Mouse (Mus musculus) cerebellum, adult 11-12 months (tissue): ENCODE data around the gene Cbx1.

Source experiments
- DNase-seq: peaks from one replicate; pipeline ENCODE4 v3.0.0; 2022

The Cbx1 gene

GRCm38 (mm10) chr11:96816979-96817378, 28.1 kb downstream of the Cbx1 start:
- DNase-seq: no peak

- no peak for DNase-seq
These were observed 29.3 kb downstream of the Cbx1 start for GRCm38 (mm10) chr11:96818128-96818710.

DNA sequence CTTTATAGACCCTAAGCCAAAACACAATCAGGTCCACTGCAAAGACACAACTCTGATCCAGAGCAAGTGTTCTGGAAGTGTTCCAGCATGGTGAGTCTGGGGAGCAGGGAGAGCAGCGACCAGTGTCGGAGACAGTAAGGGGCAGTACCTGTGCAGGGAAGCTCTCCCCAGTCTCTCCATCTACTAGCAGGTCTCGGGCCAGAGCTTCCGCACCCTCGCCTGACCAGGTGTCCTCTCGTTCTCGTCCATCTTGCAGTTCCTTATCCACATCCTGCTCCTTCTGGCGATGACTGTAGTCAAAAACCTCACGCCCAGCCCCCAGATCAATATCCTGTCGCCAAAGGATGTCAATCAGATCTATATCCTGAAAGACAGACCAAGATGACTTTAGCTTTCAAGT, 33.0 kb downstream of the Cbx1 start:
- peak; percentile 44 for DNase-seq

DNA sequence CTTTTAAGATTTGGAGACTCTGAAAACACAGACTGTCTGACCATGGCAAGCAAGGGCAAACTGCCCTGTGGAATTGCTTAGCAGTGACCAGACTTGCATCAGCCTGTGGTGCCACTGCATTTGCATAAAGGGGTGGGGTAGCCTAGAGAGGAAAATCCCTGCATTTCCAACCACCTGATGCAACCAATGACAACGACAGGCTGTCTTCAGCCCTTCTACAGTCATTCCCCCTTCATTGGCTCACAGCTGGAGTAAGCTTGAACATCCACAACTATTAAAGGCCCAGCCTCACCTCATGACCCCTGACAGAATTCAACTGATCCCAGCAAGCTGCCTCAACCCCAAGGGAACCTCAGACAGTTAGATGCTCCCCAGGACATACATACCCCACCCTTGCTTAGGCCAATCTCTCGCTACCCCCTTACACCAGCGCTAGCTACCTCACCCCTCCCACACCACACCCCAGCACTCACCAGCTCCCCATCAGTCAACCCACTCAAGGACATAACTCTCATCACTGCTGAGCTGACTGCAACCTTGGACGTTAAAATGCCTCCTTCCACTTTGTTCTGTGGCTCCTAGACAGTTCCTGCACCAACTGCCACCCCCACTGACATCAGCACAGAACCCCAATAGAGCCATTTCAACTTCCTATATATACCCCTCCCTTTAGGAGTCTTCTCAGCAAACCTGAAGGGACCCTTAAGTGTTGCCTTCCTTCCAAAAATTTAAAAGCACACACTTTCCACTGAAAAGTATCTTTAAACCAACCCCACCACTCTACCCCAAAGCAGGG, 33.9 kb downstream of the Cbx1 start:
- DNase-seq: peak; percentile 44

GRCm38 (mm10) chr11:96823471-96823837, 34.5 kb downstream of the Cbx1 start:
- DNase-seq: peak; percentile 77

DNA sequence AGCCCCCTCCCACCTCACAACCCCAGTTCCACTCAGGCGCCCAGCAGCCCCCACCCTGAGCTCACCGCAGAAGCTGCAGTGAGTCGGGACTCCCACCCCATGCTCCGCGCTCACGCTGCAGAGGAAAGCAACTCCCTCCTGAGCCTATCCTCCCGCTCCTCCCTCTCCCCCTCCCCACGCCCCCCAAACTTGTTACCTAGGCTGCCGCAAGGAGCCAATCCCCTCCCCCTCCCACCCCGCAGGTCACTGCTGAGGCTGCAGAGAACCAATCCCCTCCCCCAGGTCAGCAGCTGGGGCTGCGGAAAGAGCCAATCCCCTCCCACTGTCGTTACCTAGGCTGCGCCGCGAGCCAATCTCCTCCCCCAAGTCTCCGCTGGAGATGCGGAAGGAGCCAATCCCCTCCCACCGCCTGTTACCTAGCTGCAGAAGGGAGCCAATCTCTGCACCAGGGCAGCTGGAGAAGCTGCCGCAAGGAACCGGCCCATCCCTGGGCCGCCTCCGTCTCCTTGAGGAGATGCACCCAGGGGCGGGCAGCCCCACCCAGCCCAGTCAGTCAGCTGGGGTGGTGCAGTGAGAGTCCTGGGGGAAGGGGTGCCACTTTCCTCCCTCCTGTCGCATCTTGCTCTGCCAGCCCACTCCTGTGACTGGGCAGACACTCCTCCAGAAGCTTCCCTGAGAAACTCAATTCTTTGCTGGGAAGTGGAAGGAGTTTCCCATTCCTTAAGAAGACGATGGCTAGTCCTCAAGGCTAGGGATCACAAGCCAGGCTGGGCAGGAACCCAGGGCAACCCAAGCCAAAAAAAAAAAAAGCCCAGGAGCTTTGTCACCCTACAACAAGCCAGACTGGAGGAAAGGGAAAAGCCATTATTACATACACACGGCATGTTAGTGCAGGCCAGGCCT, 35.2 kb downstream of the Cbx1 start:
- DNase-seq: peak; percentile 92

- peak; percentile 82 for DNase-seq
These were observed 36.0 kb downstream of the Cbx1 start for GRCm38 (mm10) chr11:96824783-96825495.

DNA sequence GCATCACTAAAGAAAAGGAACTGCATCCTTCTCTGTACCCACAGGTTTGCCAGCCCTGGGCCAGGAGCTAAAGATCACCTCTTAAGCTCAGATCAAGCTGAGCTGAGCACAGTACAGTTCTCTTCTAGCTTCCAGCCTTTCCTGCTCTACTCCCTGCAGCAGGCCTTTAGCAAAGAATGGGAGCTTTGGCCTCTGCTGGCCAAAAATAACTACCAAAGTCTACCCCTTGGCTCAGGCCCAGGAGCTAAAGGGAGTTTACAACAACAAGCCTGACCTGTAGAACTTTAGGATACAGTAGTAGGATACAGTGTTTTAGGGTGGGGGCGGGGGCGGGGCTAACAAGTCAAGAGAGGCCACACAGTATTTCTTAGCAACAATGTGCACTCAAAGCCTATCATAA, 37.6 kb downstream of the Cbx1 start:
- peak; percentile 38 for DNase-seq

DNA sequence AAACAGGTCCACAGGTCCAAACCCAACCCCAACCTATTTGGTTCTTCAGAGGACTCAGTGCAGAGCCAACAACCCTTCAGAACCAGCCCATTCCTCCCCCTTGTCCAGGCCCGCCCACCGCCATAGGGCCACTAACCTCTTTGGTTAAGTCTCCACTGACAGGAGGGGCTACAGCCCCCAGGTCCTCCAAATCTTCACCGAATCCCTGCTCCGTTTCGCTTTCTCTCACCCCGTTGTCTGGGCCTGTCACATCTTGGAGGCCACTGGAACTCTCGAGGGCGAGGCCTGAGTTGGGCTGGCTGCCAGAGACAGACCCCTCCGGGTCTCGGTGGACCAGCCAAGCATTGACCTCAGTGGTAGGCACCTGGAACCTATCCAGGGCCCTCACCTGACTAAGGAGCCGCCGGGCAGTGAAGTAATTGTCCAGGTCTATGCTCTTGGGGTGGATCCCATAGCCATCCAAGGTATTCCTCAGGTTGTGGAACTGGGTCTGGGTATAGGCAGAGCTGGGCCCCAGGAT, 38.2 kb downstream of the Cbx1 start:
- peak; percentile 69 for DNase-seq

DNA sequence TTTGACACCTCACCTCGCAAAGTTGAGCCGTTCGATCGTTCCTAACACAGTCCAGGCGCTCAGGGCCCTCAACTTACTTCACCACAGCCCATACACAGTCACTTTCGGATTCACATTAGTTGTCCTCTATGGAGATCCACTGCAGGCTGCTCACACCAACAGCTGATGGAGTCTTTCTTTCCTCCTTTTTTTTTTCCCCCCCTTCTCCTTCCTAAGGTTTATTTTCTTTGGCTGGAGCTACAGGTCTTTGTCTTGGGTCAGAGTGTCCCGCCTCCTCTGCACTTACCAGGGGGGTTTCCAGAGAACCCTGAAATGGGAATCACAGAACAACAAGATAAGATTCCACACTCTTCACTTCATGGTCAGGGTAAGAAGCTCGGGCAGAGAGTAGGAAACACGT, 39.0 kb downstream of the Cbx1 start:
- DNase-seq: no peak

DNA sequence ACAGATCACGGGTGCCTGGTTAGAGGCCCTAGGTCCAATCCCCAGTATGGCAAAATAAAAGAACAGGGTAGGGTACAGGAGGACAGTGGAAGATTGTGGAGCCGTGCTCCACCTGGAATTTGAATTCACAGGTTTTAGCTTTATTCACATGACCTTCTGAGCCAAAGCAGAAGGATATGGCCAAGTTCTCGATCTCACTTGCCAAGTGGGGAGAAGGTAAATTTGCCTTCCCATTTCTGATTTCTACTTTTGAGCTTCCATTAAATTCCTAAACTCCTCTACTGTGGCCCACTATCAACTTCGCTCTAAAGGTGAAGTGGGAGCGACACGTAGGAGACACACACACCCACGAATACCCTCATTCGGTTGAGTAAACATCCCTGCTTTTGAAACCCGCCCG, 40.0 kb downstream of the Cbx1 start:
- no peak for DNase-seq

GRCm38 (mm10) chr11:96829403-96829812, 40.5 kb downstream of the Cbx1 start:
- DNase-seq: no peak

DNA sequence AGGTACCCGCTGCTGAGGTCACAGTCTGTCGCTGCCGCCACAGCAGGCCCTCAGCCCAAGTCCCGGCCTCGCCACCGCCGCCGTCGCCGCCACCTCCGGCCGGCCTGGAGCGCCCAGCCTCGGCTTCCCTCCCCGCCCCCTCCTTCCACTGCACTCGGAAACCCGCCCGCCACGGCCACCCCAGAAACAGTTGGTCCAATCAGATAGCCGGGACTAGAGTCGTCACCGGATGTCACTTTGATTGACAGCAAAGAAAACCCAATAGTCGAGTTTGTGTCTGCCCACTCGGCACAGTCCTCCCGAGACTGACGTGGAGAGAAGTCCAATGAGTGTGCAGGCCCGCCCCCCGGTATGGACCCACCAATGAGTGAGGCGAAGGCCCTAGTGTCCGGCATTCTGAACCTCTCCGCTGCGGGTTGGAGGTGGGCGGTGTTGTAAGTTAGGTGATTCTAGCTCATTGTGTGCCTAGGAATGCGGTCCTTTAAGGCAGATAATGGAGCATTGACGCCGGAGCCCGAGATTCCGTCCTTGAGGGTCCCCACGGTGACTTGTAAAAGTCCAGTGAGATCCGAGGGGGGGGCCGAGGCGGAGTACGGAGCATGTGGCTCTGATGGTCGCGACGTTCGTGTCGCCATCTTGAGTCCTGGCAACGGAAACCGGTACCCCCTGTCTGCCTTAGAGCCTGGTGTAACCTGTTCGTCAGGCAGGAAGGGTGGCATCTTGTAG, 41.0 kb downstream of the Cbx1 start, which contains the start of gene Nfe2l1:
TSS of gene Nfe2l1 (minus strand) at position 156 of the 726 bp plus-strand sequence.
- peak; percentile 99 for DNase-seq

DNA sequence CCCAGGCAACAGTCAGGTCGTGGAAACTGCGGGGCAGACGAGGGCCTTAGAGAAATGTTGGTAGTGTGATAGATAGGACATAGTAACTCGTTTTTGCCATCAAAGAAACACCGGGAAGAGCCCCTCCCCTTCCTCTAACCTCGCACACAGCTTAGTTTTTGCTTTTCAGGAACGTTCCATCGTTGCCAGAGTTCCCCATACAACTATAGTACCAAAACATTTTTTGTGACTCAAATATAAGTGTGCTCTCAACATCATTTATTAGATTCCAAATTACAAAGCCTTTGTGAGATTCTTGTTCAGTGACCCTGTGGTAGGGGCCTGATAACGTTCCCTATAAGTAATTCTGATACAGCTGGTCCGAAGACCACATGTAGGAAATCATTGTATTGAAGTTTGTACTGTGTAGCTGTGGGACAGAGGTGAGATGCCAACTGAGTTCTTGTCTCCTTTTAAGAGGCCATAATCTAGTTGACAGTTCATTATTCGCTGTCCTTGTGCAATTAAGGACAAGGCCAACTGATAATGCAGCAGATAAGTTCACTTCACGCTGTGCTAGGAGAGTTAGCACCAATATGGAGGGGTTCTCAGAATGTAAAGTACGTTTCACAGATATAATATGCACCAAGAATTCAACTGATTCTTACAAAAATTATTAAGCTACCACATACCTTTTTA, 41.8 kb downstream of the Cbx1 start:
- no peak for DNase-seq

- DNase-seq: peak; percentile 56
These were observed 42.6 kb downstream of the Cbx1 start for GRCm38 (mm10) chr11:96831516-96831915.

DNA sequence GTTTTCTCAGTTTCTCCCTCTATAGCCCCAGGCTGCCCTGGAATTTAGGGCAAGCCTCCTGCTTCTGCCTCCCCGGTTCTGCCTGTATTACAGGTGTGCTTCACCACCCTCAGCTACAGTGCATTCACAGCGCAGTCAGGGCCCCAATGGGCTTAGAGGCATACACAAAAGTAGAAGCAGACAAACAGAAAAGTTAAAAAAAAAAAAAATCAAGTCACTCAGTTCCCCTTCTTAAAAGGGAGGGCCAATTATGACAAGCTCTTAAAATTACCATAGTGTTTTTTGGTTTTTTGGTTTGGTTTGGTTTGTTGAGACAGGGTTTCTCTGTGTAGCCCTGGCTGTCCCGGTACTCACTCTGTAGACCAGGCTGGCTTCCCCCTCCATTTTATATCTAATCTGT, 43.6 kb downstream of the Cbx1 start:
- no peak for DNase-seq

- no peak for DNase-seq
These were observed 44.0 kb downstream of the Cbx1 start for GRCm38 (mm10) chr11:96832973-96833372.

- no peak for DNase-seq
These were observed 45.2 kb downstream of the Cbx1 start for GRCm38 (mm10) chr11:96834127-96834526.

DNA sequence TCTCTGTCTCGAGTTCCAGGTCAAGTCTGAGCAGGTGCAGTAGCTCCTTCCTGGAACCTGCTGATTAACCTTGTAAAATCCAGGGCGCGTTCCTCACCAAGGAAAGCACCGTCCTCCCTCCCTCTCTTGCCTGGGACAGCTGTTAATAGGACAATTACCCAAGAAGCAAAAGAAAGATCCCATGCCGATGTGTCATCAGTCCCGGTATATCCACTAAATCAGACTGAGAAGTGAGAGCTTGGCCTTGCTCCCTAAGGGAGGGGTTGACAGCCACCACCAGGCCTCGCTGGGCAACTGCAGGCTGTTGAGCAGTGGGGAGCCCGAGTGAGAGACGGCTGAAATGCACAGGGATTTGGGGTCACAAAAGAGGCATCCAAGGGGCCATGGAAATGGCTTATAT, 48.4 kb downstream of the Cbx1 start:
- peak; percentile 9 for DNase-seq

DNA sequence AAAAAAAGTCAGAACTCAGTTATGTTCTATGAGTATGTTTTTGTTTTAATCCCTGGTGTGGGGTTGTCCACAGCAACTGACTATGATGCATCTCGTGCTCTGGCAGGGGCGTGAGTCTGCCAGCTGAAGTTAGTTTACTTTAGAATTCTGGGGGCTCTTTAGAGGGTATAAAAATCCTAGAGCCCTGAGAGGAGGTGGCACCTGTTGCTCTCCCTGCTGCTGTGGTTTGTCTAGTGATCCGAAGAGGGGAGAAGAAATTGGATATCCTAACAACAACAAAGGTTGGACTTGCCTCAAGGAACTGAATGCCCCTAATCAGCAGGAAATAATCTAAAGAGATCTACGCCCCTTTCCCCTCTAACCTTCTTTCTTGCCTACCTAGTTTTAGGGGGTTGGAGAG, 49.4 kb downstream of the Cbx1 start:
- DNase-seq: no peak

GRCm38 (mm10) chr11:96839428-96839827, 50.5 kb downstream of the Cbx1 start:
- no peak for DNase-seq
